In the genomic region with DNA sequence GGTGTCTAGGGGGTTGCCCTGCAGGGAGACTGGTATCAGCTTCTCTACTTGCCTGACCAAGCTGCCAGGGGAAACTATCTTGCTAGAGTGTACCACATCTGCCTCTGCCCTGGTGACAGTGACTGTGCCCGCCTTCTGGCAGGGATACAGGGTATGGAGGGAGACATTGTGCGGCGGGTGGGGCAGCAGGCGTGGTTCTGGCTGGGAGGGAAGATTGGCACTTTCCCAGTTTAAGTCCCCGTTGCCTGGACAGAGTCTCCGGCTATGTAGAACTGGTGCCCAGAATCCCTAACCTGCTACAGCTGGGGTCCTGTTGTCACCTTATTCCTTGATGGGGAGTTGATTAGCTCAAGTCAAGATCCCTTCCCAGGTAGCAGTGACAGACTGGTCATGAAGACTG, we compare ENCODE assay signal across 1 mouse cellular context.
TF ChIP-seq lines count a peak whose summit lies in the region.

No protein-coding gene starts in this region.

TF ChIP-seq in MEL, 35 proteins besides CTCF, POLR2A, EP300 and RAD21:
- TF ChIP-seq CHD2 (IDR thresholded peaks at IDR 0.05; ENCODE audit: low read length) (no peak), MAZ (IDR thresholded peaks at IDR 0.05; ENCODE audit: low read depth, low read length) (no peak), MYB (IDR thresholded peaks at IDR 0.05; ENCODE audit: low read depth, low read length) (no peak), POLR2AphosphoS5 (IDR thresholded peaks at IDR 0.05; ENCODE audit: borderline replicate concordance, low read depth, low read length) (no peak), JUND (IDR thresholded peaks at IDR 0.05; ENCODE audit: low read depth, low read length) (no peak), MAFK (IDR thresholded peaks at IDR 0.05; ENCODE audit: borderline replicate concordance, low read depth, low read length) (no peak), ELF1 (IDR thresholded peaks at IDR 0.05; ENCODE audit: low read depth, low read length) (no peak), GATA1 (IDR thresholded peaks at IDR 0.05; ENCODE audit: low read depth, low read length) (no peak), MEF2A (IDR thresholded peaks at IDR 0.05; ENCODE audit: extremely low read depth, insufficient replicate concordance, low read depth, low read length, poor library complexity, severe bottlenecking) (no peak), TAL1 (IDR thresholded peaks at IDR 0.05; ENCODE audit: low read length) (no peak), NELFE (IDR thresholded peaks at IDR 0.05; ENCODE audit: low read depth, low read length) (no peak), POLR2AphosphoS2 (IDR thresholded peaks at IDR 0.05; ENCODE audit: low read length) (no peak), ZKSCAN1 (IDR thresholded peaks at IDR 0.05; ENCODE audit: low read depth, low read length) (no peak), CHD1 (IDR thresholded peaks at IDR 0.05; ENCODE audit: low read depth, low read length) (no peak)
